Mouse (Mus musculus) megakaryocyte, embryonic 14.5 days (primary cell): Measurements from ENCODE around the gene Ltbp2.

Experiments used
- FLI1 ChIP-seq: IDR thresholded peaks from 2 replicates; pipeline ENCODE4 v1.6.1; 2012; ENCODE audit warnings: low read length, inconsistent platforms, mixed read lengths
- GATA1 ChIP-seq: IDR thresholded peaks from 3 replicates; pipeline ENCODE4 v1.6.1; 2012; ENCODE audit warnings: mixed read lengths, low read length, inconsistent platforms, borderline replicate concordance

DNA sequence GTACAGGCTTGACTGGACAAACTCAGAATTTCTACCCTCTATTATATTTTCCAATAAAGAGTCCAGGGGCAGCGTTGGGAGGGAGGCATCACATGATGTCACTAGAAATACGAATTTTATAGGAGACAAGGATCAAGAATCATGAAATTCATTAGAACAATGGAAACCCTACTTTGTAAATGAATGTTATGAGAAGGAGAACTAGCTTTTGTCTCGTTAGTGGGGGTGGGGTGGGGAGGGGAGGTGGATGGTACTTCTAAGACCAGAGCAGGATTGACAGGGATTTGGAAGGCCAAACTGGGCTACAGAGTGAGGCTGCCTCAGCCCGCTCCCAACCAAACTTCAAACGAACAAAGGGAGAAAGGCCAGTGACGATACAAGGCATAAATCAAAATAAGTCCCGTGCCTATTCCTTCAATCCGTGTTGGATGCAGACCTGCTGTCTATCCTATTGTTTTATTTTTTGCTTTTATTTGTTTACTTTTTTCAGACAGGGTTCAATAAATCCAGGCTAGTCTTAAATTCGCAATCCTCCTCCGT, 104.3 kb downstream of the Ltbp2 start:
- TF ChIP-seq GATA1 (no peak), FLI1 (no peak)
